Mouse (Mus musculus): Measurements from ENCODE around the gene Tmem120a.

Tmem120a gene

DNA sequence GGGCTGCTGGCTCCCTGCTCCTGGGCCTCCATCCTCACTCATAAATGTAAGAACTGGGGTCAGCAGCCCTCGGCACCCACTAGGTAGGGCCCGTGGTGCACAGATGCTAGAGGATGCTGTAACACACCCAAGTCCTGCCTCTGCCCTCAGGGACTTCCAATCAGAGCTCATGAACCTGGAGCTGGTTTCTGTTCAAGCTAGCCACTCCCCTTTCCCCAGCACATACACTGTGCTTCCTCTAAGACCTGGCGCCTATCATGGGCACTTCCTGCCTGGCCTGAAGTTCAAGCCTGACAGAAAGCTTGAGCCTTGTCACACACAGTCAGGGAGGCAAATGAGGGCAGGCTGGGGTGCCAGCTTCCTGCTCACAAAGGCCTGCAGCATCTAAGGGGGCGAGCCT lies 11.2 kb downstream of the Tmem120a start:
- CTCF ChIA-PET, result no interaction called here

DNA sequence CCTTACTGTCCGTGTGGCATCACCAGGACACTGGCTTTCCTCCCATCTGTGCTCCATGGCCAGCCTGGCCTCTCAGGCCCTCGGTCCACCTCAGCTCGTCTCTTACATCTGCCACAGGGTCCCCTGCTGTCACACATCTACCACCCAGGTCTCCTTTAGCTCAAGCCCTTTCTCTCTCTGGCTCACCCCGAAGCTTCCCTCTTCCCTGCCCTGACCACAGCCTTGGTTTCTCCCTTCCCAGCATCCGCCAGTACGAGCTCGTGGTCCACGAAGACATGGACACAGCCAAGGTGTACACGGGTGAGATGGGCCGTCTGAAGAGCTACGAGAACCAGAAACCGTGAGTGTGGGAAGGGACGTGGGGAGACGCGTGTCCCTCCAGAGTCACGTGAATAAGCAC lies 12.9 kb downstream of the Tmem120a start:
- CTCF ChIA-PET, result no interaction called here

GRCm38 (mm10) chr5:135730916-135731315 lies 13.3 kb downstream of the Tmem120a start:
- CTCF ChIA-PET, result no interaction called here

DNA sequence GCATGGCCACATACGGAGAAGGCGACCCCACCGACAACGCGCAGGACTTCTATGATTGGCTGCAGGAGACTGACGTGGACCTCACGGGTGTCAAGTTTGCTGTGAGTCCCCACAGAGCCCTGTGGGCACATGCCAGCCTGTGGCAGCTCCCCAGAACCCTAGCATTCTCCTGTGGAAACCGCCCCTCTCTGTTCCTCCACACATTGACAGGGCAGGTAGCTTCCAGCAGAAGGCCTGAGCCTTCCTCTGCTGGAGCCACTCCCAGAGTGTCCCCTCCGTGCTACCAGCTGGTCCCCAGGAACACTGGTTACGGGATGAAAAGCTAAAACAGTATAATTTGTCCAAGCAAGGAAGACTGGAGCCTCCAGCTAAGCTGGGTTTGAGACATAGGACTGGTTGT lies 14.0 kb downstream of the Tmem120a start:
- CTCF ChIA-PET, result no interaction called here

- CTCF ChIA-PET, result interaction anchor here (0.5 kb wide), 1 partner anchor 372 kb away, joined by 11 read pairs; no protein-coding TSS in a partner anchor
Measured at GRCm38 (mm10) chr5:135729351-135729750, 14.9 kb downstream of the Tmem120a start.

- CTCF ChIA-PET, result no interaction called here
Measured at GRCm38 (mm10) chr5:135728361-135728760, 15.9 kb downstream of the Tmem120a start.

- CTCF ChIA-PET, result interaction anchor here (0.6 kb wide), 1 partner anchor 79 kb away, joined by 5 read pairs; no protein-coding TSS in a partner anchor
Measured at GRCm38 (mm10) chr5:135727871-135728270, 16.4 kb downstream of the Tmem120a start.

DNA sequence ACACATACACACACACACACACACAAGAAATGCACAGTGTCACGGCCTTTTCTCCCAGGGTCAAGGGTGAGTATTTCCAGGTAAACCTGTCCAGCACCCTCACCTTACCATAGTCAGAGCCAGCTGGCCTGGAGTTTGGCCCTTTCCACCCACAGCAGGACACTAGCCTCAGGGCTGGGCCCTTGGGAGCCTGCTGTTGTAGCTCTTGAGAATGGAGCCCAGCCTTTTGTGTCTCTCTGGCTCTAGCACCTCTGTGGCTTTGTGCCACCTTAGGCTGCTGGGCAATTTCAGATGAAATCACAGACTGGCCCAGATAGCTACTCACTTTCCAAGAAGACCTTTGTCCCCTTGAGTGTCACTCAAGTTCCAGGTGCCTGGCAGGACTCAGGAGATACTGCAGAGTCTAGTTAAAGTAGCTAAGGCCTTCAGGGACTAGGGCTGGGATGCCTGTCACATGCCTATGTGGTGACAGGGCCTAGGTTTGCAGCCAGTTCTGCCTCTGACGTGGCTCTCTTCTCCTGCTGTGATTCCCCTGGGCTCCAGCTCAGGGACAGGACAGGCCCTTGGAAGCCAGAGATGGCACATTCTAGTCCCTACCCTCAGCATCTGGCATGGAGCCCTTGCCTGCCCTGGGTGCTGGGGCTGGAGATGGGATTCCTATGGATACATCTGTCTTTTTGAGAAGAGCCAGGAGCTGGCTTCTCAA lies 17.5 kb downstream of the Tmem120a start:
- CTCF ChIA-PET, result interaction anchor here (0.6 kb wide), 2 partner anchors 22 to 34 kb away, joined by 3 to 4 read pairs; no protein-coding TSS in a partner anchor

GRCm38 (mm10) chr5:135725991-135726390 lies 18.3 kb downstream of the Tmem120a start:
- CTCF ChIA-PET, result interaction anchor here (0.6 kb wide), 1 partner anchor 156 kb away, joined by 4 read pairs; no protein-coding TSS in a partner anchor

DNA sequence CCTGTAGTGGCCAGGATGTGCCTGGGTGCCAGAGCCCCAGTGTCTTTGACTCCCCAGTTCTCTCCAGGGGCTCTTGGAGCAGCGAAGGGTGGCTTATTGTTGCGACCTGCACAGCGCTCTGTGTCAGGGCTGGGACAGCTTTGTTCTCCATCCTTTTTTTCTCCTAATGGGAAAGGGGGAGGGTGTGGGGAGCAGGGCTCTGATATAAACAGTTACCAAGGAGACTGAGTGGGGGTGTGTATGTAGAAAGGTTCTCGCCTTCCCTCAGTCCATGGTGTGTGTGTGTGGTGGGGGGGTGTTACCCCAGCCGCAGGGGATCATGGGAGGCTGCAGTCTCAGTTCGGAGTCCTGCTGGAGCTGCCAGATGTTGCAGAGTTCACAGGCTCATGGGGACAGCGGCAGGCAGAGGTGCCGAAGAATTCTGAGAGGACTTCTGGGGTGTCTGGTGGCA lies 18.8 kb downstream of the Tmem120a start:
- CTCF ChIA-PET, result interaction anchor here (0.6 to 1.0 kb wide), 2 partner anchors 26 to 156 kb away, joined by 3 to 4 read pairs; no protein-coding TSS in a partner anchor

GRCm38 (mm10) chr5:135724536-135725322 lies 19.5 kb downstream of the Tmem120a start:
- CTCF ChIA-PET, result interaction anchor here (1.0 kb wide), 1 partner anchor 25 kb away, joined by 3 read pairs; no protein-coding TSS in a partner anchor

GRCm38 (mm10) chr5:135723165-135723751 lies 21.0 kb downstream of the Tmem120a start:
- CTCF ChIA-PET, result no interaction called here

GRCm38 (mm10) chr5:135722121-135722520 lies 22.1 kb downstream of the Tmem120a start:
- CTCF ChIA-PET, result no interaction called here

GRCm38 (mm10) chr5:135721076-135721475 lies 23.2 kb downstream of the Tmem120a start:
- CTCF ChIA-PET, result interaction anchor here (0.6 to 0.7 kb wide), 3 partner anchors 15 to 1240 kb away, joined by 3 to 7 read pairs (median 4); no protein-coding TSS in a partner anchor

- CTCF ChIA-PET, result interaction anchor here (0.6 kb wide), 1 partner anchor 22 kb away, joined by 5 read pairs; no protein-coding TSS in a partner anchor
Measured at GRCm38 (mm10) chr5:135720121-135720520, 24.1 kb downstream of the Tmem120a start.

DNA sequence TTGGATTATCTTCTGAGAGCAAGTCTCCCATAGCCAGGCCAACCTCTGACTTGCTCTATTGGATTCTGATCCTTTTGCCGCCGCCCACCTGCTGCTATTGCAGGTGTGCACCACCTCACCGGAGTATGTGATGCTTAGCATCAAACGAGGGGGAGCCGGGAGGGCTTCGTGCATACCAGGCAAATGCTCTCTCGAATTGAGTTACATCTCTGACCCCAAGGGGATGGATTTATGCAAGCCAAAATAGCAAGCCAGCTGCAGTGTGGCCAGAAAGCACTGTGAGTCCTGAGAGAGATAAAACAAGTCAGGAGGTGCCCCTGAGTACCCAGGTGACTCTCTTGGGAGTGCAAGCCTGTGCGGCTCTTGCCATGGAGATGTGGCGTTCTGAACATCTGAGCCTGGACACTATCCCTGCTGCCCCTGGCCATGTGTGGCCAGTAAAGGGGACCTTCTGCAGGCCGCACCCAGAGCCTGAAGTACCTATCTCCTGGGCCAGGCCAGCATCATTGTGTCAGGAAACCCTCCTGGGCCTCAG lies 24.6 kb downstream of the Tmem120a start:
- CTCF ChIA-PET, result no interaction called here

DNA sequence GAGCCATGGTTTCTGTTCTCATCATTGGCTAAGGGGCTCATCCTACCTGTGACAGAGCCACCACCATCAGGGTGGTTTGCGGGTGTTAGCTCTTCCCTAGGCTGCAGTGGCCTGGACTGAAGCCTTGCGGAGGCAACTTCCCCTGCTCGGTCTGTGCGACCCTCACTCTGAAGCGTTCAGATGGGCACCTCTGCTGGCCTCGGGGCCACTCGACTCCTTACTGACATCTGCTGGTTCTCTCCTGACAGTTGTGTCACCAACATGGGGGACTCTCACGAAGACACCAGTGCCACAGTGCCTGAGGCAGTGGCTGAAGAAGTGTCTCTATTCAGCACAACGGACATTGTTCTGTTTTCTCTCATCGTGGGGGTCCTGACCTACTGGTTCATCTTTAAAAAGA lies 28.6 kb downstream of the Tmem120a start:
- CTCF ChIA-PET, result no interaction called here

DNA sequence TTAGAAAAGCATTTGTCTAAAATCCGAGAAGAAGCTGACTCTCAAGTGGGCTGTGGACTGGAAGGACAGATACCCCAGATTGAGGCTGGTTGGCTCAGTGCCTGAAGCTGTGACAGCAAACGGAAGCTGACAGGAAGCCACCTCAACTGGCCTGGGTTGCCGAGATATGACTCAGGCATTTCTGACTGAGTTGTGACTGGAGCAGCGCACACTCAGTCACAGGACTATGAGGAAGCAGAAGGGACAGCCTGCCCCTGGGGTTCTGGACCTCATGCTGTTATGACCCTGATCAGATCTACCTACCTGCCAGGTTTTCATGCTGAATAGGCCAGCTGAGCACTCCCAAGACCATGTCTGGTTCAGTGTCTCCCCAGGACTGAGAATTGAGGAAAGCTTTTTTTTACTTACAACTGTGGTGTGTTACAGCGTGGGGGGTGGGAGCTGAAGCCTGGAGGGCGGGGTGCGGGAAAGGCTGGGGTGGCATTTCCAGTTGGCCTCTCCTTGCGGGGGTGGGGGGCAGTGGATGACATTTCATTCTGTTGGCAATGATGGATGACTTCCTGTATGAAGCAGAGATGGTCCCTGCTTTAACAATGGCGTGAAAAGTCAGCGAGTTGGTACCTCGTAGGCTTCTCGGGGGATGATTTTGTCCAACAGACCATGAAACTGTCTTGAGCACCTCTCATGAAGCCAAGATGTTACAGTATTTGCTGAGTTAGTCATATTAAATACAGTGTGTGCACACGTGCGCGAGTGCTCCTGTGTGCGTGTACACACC lies 30.6 kb downstream of the Tmem120a start:
- CTCF ChIA-PET, result interaction anchor here (0.6 to 1.7 kb wide), 2 partner anchors 10 to 255 kb away, joined by 3 to 5 read pairs; no protein-coding TSS in a partner anchor

GRCm38 (mm10) chr5:135712803-135713202 lies 31.4 kb downstream of the Tmem120a start:
- CTCF ChIA-PET, result interaction anchor here (1.7 kb wide), 1 partner anchor 9 kb away, joined by 3 read pairs; no protein-coding TSS in a partner anchor

DNA sequence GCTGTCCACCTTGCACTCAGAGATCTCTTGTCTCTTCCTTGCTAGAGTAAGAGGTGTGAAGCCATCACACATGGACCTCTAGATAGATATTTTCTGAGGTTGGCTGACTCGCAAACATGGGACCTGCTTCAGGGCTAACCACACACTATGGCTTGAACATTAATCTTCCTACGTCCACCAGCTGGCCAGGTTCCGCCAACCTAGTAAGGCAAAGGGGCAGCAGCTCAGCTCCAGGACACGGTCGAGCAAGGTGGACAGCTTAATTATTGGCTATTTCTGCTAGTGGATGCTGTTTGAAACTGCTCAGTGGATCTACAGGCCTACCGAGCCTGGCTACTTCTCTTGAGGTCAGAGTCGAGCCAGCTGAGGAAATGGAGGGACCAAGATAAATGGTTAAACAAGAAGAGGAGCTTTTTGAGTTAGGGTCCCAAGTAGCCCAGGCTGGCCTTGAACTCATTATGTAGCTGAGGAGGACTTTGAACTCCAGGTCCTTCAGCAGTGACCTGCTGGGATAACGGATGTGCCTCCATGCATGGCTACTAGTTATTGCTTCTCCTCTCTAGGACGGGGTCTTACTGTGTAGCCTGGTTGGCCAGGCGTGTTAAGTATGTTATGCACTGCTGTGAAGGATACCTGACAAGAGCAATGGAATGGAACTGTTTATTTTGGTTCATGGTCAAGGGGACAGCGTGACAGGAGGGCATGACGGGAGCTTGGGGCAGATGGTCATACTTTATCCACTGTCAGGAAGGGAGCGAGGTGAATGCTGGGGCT lies 32.5 kb downstream of the Tmem120a start:
- CTCF ChIA-PET, result interaction anchor here (1.7 kb wide), 1 partner anchor 8 kb away, joined by 3 read pairs; no protein-coding TSS in a partner anchor
